Mouse (Mus musculus): ENCODE results near the gene Fxn. TPM values are rescaled to one million over a fixed set of nuclear protein-coding genes. Genes with fewer than 3 reads are reported as not detected.
"Not testable (repeated sequence)": the region's sequence is repeated elsewhere in the genome, so short reads cannot be mapped to it uniquely, and the experiment has no call there.

Gene Fxn
- polyA plus RNA-seq, 1 experiment from 2014 or later, result 45.9 TPM

GRCm38 (mm10) chr19:24262736-24263135 lies 17.7 kb downstream of the Fxn start:
- H3K27me3 ChIP-seq, result no peaks in the 10 kb centered on the region
- ATAC-seq (ENCODE audit: insufficient read depth), result no peak
- no peak overlapping the region for H3K27ac ChIP-seq (replicated peaks)
- H3K9ac ChIP-seq, result no peak overlapping the region
- no peak overlapping the region for H3K4me3 ChIP-seq (replicated peaks)
- H3K4me2 ChIP-seq, result no peak overlapping the region
- 89% methylated on average over 14 of the region's 14 CpGs for WGBS (ENCODE audit: insufficient replicate concordance)
- H3K36me3 ChIP-seq (replicated peaks), result peaks cover 58% of the 10 kb centered on the region
- H3K4me1 ChIP-seq (replicated peaks), result peaks cover 14% of the 10 kb centered on the region; the same call in 1 of the 2 replicates
- H3K9me3 ChIP-seq (replicated peaks), result no peaks in the 10 kb centered on the region

GRCm38 (mm10) chr19:24259390-24260351 lies 20.7 kb downstream of the Fxn start:
- ATAC-seq (ENCODE audit: insufficient read depth), result no peak
- H3K9me3 ChIP-seq (replicated peaks), result no peaks in the 10 kb centered on the region
- H3K4me3 ChIP-seq (replicated peaks), result no peak overlapping the region
- 63% methylated on average over 12 of the region's 12 CpGs for WGBS (ENCODE audit: insufficient replicate concordance)
- no peak overlapping the region for H3K9ac ChIP-seq
- no peaks in the 10 kb centered on the region for H3K27me3 ChIP-seq
- no peak overlapping the region for H3K27ac ChIP-seq (replicated peaks)
- no peak overlapping the region for H3K4me2 ChIP-seq
- peaks cover 2% of the 10 kb centered on the region; the same call in 1 of the 2 replicates for H3K4me1 ChIP-seq (replicated peaks)
- peaks cover 33% of the 10 kb centered on the region for H3K36me3 ChIP-seq (replicated peaks)

DNA sequence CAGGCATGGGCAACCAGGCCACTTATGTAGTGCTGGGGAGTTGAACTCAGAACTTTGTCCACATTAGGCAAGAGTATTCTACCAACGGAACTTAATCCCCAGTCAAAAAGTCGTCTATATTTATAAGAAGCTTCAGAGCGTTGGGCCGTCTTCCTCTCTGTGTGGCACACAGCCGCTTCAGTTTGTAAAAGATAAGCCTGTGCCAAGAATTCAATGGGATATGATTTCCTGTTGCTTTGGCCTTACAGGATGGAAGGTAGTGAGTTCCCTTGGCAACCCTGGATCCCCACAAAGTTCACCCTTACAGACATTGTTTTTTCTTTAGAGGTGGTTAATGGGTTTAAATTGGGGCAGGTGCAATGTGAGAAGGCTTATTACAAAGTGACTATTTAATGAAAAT lies 22.0 kb downstream of the Fxn start:
- H3K27ac ChIP-seq (replicated peaks), result no peak overlapping the region
- H3K27me3 ChIP-seq, result no peaks in the 10 kb centered on the region
- peaks cover 2% of the 10 kb centered on the region; the same call in 1 of the 2 replicates for H3K4me1 ChIP-seq (replicated peaks)
- H3K4me3 ChIP-seq (replicated peaks), result no peak overlapping the region
- H3K4me2 ChIP-seq, result no peak overlapping the region
- no peak overlapping the region for H3K9ac ChIP-seq
- no peak for ATAC-seq (ENCODE audit: insufficient read depth)
- 69% methylated on average over 5 of the region's 5 CpGs for WGBS (ENCODE audit: insufficient replicate concordance)
- no peaks in the 10 kb centered on the region for H3K9me3 ChIP-seq (replicated peaks)
- H3K36me3 ChIP-seq (replicated peaks), result peaks cover 26% of the 10 kb centered on the region

- WGBS (ENCODE audit: insufficient replicate concordance), result 80% methylated on average over 6 of the region's 6 CpGs
- H3K9ac ChIP-seq, result no peak overlapping the region
- no peaks in the 10 kb centered on the region for H3K9me3 ChIP-seq (replicated peaks)
- H3K4me2 ChIP-seq, result no peak overlapping the region
- no peak overlapping the region for H3K4me3 ChIP-seq (replicated peaks)
- H3K27me3 ChIP-seq, result no peaks in the 10 kb centered on the region
- H3K4me1 ChIP-seq (replicated peaks), result peaks cover 2% of the 10 kb centered on the region; the same call in 1 of the 2 replicates
- ATAC-seq (ENCODE audit: insufficient read depth), result no peak
- H3K27ac ChIP-seq (replicated peaks), result no peak overlapping the region
- H3K36me3 ChIP-seq (replicated peaks), result peaks cover 25% of the 10 kb centered on the region
Measured at GRCm38 (mm10) chr19:24257962-24258361, 22.4 kb downstream of the Fxn start.

- H3K4me1 ChIP-seq (replicated peaks), result no peaks in the 10 kb centered on the region
- ATAC-seq (ENCODE audit: insufficient read depth), result no peak
- H3K4me2 ChIP-seq, result no peak overlapping the region
- no peak overlapping the region for H3K27ac ChIP-seq (replicated peaks)
- H3K4me3 ChIP-seq (replicated peaks), result no peak overlapping the region
- WGBS (ENCODE audit: insufficient replicate concordance), result 40% methylated on average over 9 of the region's 9 CpGs
- no peaks in the 10 kb centered on the region for H3K36me3 ChIP-seq (replicated peaks)
- no peaks in the 10 kb centered on the region for H3K9me3 ChIP-seq (replicated peaks)
- H3K9ac ChIP-seq, result no peak overlapping the region
- H3K27me3 ChIP-seq, result no peaks in the 10 kb centered on the region
Measured at GRCm38 (mm10) chr19:24253657-24254260, 26.6 kb downstream of the Fxn start.

- WGBS (ENCODE audit: insufficient replicate concordance), result 19% methylated on average over 6 of the region's 6 CpGs
- H3K9ac ChIP-seq, result no peak overlapping the region
Measured at GRCm38 (mm10) chr19:24251869-24252268, 28.5 kb downstream of the Fxn start.

GRCm38 (mm10) chr19:24243340-24243739 lies 37.1 kb downstream of the Fxn start:
- H3K9ac ChIP-seq, result no peak overlapping the region
- no peak overlapping the region for H3K4me3 ChIP-seq (replicated peaks)
- no peaks in the 10 kb centered on the region for H3K36me3 ChIP-seq (replicated peaks)
- 67% methylated on average over 6 of the region's 6 CpGs for WGBS (ENCODE audit: insufficient replicate concordance)
- H3K4me1 ChIP-seq (replicated peaks), result no peaks in the 10 kb centered on the region
- no peaks in the 10 kb centered on the region; the same call in 1 of the 2 replicates for H3K27me3 ChIP-seq
- H3K9me3 ChIP-seq (replicated peaks), result no peaks in the 10 kb centered on the region
- H3K4me2 ChIP-seq, result no peak overlapping the region
- no peak for ATAC-seq (ENCODE audit: insufficient read depth)
- no peak overlapping the region for H3K27ac ChIP-seq (replicated peaks)

More at GRCm38 (mm10) chr19:24251869-24252268, 28.5 kb downstream of the Fxn start:
- H3K36me3 ChIP-seq (replicated peaks), result no peaks in the 10 kb centered on the region
- no peak overlapping the region for H3K27ac ChIP-seq (replicated peaks)
- H3K4me3 ChIP-seq (replicated peaks), result no peak overlapping the region
- H3K4me1 ChIP-seq (replicated peaks), result no peaks in the 10 kb centered on the region
- no peak overlapping the region for H3K4me2 ChIP-seq
- ATAC-seq (ENCODE audit: insufficient read depth), result no peak
- H3K27me3 ChIP-seq, result no peaks in the 10 kb centered on the region
- no peaks in the 10 kb centered on the region for H3K9me3 ChIP-seq (replicated peaks)

GRCm38 (mm10) chr19:24241799-24242546 lies 38.4 kb downstream of the Fxn start:
- Histone ChIP-seq H3K4me1 (replicated peaks) (no peaks in the 10 kb centered on the region), H3K4me3 (replicated peaks) (no peak overlapping the region), H3K27me3 (no peaks in the 10 kb centered on the region; the same call in 1 of the 2 replicates), H3K36me3 (replicated peaks) (no peaks in the 10 kb centered on the region), H3K4me2 (no peak overlapping the region), H3K27ac (replicated peaks) (no peak overlapping the region), H3K9ac (no peak overlapping the region), H3K9me3 (replicated peaks) (no peaks in the 10 kb centered on the region)
- ATAC-seq (ENCODE audit: insufficient read depth), result no peak
- WGBS (ENCODE audit: insufficient replicate concordance), result 26% methylated on average over 14 of the region's 14 CpGs

- no peak overlapping the region for H3K27ac ChIP-seq (replicated peaks)
- no peaks in the 10 kb centered on the region; the same call in 1 of the 2 replicates for H3K27me3 ChIP-seq
- no peaks in the 10 kb centered on the region for H3K4me1 ChIP-seq (replicated peaks)
- H3K9ac ChIP-seq, result no peak overlapping the region
- no peak overlapping the region for H3K4me2 ChIP-seq
- WGBS (ENCODE audit: insufficient replicate concordance), result 61% methylated on average over 8 of the region's 8 CpGs
- no peak overlapping the region for H3K4me3 ChIP-seq (replicated peaks)
- no peaks in the 10 kb centered on the region for H3K36me3 ChIP-seq (replicated peaks)
- H3K9me3 ChIP-seq (replicated peaks), result no peaks in the 10 kb centered on the region
- ATAC-seq (ENCODE audit: insufficient read depth), result no peak
Measured at GRCm38 (mm10) chr19:24241271-24241670, 39.1 kb downstream of the Fxn start.

DNA sequence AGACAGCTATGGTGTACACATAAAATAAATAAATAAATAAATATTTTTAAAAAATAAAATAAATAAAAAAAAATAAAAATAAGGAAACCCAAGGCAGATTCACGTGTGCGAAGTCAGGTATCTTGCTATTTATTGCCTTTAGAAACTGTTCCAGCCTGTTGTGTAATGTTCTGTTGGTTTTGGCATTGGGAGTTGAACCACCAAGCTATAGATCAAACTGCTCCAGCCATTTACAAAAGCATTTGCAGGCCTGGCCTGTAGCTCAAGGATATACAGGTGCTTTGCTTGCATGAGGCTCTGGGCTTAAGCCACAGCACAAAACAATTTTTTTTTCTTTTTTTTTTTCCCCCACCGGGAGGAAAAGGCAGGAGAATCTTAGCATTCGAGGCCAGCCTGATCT lies 42.4 kb downstream of the Fxn start:
- Histone ChIP-seq H3K4me1 (replicated peaks) (no peaks in the 10 kb centered on the region), H3K4me2 (no peak overlapping the region), H3K36me3 (replicated peaks) (no peaks in the 10 kb centered on the region), H3K27ac (replicated peaks) (no peak overlapping the region), H3K9me3 (replicated peaks) (no peaks in the 10 kb centered on the region), H3K4me3 (replicated peaks) (no peak overlapping the region), H3K27me3 (no peaks in the 10 kb centered on the region; the same call in 1 of the 2 replicates), H3K9ac (no peak overlapping the region)
- ATAC-seq (ENCODE audit: insufficient read depth), result no peak
- WGBS (ENCODE audit: insufficient replicate concordance), result 64% methylated on average over 4 of the region's 4 CpGs

GRCm38 (mm10) chr19:24232356-24232755 lies 48.0 kb downstream of the Fxn start:
- H3K4me1 ChIP-seq (replicated peaks); H3K27me3 ChIP-seq; H3K9ac ChIP-seq; ATAC-seq (ENCODE audit: insufficient read depth); H3K9me3 ChIP-seq (replicated peaks); H3K27ac ChIP-seq (replicated peaks); H3K4me3 ChIP-seq (replicated peaks); H3K4me2 ChIP-seq; H3K36me3 ChIP-seq (replicated peaks): not testable (repeated sequence)
- 55% methylated on average over 1 of the region's 1 CpGs for WGBS (ENCODE audit: insufficient replicate concordance)
